Mouse (Mus musculus) midbrain, embryonic 16.5 days (tissue): ENCODE measurements around the gene Ramp2. TPM values are rescaled to one million over a fixed set of nuclear protein-coding genes. Genes with fewer than 3 reads are reported as not detected.
A peak's percentile ranks its signal among the peaks of the same experiment; 100 is the strongest.

Experiments used
- ATAC-seq: fragments of 200-750 bp; cut with Nextera tagmentation; 2 replicates; pipeline ENCODE4 v1.8.0; 2017; ENCODE audit warnings: moderate TSS enrichment
- H3K27ac ChIP-seq: fragments of 300-500 bp; sonication (generic); 2 replicates; pipeline ENCODE4 v1.5.1; 2014; ENCODE audit warnings: mild to moderate bottlenecking, low read length, mixed read lengths
- H3K27me3 ChIP-seq: fragments of 300-500 bp; sonication (generic); 2 replicates; pipeline ENCODE4 v1.6.1; 2014; ENCODE audit warnings: low read depth, low read length, mixed read lengths; ENCODE audit not compliant: control insufficient read depth, insufficient read depth
- H3K36me3 ChIP-seq: fragments of 300-500 bp; sonication (generic); 2 replicates; pipeline ENCODE4 v1.6.1; 2014; ENCODE audit warnings: mild to moderate bottlenecking, low read length, moderate library complexity, mixed read lengths; ENCODE audit not compliant: control insufficient read depth, insufficient read depth
- H3K4me1 ChIP-seq: fragments of 300-500 bp; sonication (generic); 2 replicates; pipeline ENCODE4 v1.6.1; 2014; ENCODE audit warnings: mild to moderate bottlenecking, low read length, mixed read lengths; ENCODE audit not compliant: control insufficient read depth, insufficient read depth
- H3K4me2 ChIP-seq: fragments of 300-500 bp; sonication (generic); 2 replicates; pipeline ENCODE4 v1.6.1; 2014; ENCODE audit warnings: mild to moderate bottlenecking, low read length, mixed read lengths
- H3K4me3 ChIP-seq: fragments of 300-500 bp; sonication (generic); 2 replicates; pipeline ENCODE4 v1.5.1; 2014; ENCODE audit warnings: low read depth, mild to moderate bottlenecking, low read length, moderate library complexity, mixed read lengths
- H3K9ac ChIP-seq: fragments of 300-500 bp; sonication (generic); 2 replicates; pipeline ENCODE4 v1.6.1; 2014; ENCODE audit warnings: low read depth, low read length, mixed read lengths
- H3K9me3 ChIP-seq: fragments of 300-500 bp; sonication (generic); replicated peaks from 2 replicates; pipeline ENCODE4 v1.6.1; 2014; ENCODE audit warnings: mild to moderate bottlenecking, low read length, mixed read lengths; ENCODE audit not compliant: control insufficient read depth, poor library complexity, severe bottlenecking
- WGBS: fragments of 180-500 bp; shearing (Covaris S2); extraction: QIAGEN DNeasy Blood & Tissue Kit; methylation state at CpG from one replicate; pipeline ENCODE4 v1.1.7; 2014; 5-methylcytosine and 5-hydroxymethylcytosine counted together
- polyA plus RNA-seq: library from polyadenylated mRNA; unstranded; fragments of >200 nt; fragmentation: Nextera tagmentation; extraction: Ambion mirVana; gene quantifications from 2 replicates; pipeline ENCODE4 v1.2.1, GENCODE M21; 2015

Gene Ramp2
- 79.5 and 83.8 TPM in 2 replicates for polyA plus RNA-seq

DNA sequence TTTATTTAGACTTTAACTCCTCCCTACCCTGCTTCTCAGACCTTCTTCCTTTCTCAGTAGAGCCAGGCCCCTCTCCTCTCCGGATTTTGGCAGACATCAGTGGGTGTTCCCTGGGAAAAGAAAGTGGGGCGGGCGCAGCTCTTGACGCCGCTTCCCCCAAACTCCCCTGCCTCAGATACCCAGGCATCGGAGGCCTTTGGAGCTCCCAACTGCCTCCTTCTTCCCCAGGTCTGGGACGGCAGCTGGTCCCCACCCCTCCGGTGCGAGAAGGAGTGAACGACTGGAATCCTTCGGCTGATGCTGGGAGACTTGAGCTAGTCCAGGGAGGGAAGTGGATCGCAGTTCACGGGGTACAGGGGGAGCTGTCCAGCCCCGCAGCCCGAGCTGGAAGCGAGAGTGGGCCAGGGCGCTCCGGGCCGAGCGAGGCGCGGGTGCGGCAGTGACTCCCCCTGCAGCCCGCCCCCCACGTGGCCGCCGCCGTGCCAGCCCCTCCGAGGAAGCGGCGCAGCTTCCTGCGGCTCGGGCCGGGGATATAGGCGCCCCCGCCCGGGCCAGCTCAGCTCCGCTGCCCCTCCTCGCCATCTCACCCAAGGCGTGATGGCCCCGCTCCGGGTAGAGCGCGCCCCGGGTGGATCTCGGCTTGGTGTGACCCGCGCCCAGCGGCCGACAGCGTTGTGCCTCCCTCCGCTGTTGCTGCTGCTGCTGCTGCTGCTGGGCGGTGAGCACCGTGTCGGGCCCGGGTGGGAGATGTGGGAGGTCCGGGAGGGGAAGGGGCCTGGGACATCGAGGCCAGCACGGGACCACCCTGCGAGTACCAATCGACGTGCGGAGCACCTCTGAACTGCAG lies at the start of gene Ramp2:
TSS of gene Ramp2 (plus strand) at position 174 of the 847 bp plus-strand sequence.
- Histone ChIP-seq H3K9ac (peak within 1 kb of the TSS; percentile 89), H3K4me3 (peak within 1 kb of the TSS; percentile 75), H3K4me2 (peak within 1 kb of the TSS; percentile 94), H3K36me3 (no peaks in the 10 kb centered on the region), H3K27me3 (peaks cover 24% of the 10 kb centered on the region), H3K27ac (peak within 1 kb of the TSS; percentile 42; the same call in 1 of the 2 replicates), H3K4me1 (peaks cover 4% of the 10 kb centered on the region), H3K9me3 (no peaks in the 10 kb centered on the region)
- ATAC-seq = peak; percentile 76
- WGBS = under 1% methylated on average over 54 of the region's 63 CpGs

DNA sequence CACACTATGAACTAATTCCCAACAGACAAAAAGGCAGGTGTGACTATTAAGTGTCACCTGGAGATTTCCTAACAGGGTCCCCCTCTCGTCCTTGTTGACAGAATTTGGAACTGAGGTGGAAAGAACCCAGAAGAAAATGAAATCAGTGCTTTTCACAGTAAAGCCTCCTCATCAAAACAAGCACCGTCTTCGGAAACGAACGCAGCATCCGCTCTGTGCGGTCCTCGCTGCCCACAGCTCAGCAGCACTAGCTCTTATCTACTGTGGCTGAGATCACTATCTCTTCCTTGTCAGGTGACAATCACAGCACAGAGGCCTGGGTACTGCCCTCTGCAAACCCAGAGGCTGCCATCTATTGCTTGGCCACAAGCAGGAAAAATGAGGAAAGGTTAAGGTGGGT lies 49.7 kb upstream of the Ramp2 start:
- 90% methylated on average over 8 of the region's 8 CpGs for WGBS
- Histone ChIP-seq H3K4me2 (no peak overlapping the region), H3K27ac (no peak overlapping the region), H3K4me3 (no peak overlapping the region), H3K9me3 (no peaks in the 10 kb centered on the region), H3K27me3 (no peaks in the 10 kb centered on the region), H3K4me1 (0 out of 2 replicates have a peak, but pooled peaks cover 3% of the 10 kb centered on the region), H3K9ac (no peak overlapping the region), H3K36me3 (peaks cover 8% of the 10 kb centered on the region; the same call in 1 of the 2 replicates)
- ATAC-seq = no peak

DNA sequence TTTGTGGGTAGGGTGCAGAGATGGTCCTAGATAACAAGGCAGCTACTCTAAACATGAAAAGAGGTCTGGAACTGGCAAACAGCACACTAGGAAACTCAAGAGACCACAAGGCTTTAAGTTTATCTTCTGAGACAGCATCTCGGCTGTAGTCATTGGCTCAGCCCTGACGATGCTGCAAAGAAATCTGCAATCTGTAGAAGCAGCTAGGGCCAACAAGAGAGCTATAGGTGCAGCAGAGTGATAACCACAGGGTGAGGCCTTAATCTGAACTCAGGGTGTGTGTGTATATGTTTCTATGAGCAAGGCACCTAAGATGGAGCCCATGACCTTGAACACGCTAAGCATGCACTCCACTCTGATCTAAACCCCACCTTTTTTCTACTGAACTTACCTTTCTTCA lies 46.3 kb upstream of the Ramp2 start:
- Histone ChIP-seq H3K4me2 (no peak overlapping the region), H3K36me3 (peaks cover 13% of the 10 kb centered on the region; the same call in 1 of the 2 replicates), H3K4me1 (0 out of 2 replicates have a peak, but pooled peaks cover 3% of the 10 kb centered on the region), H3K9me3 (no peaks in the 10 kb centered on the region), H3K27ac (no peak overlapping the region), H3K27me3 (no peaks in the 10 kb centered on the region), H3K4me3 (no peak overlapping the region), H3K9ac (no peak overlapping the region)
- 94% methylated on average over 3 of the region's 3 CpGs for WGBS
- ATAC-seq = no peak

DNA sequence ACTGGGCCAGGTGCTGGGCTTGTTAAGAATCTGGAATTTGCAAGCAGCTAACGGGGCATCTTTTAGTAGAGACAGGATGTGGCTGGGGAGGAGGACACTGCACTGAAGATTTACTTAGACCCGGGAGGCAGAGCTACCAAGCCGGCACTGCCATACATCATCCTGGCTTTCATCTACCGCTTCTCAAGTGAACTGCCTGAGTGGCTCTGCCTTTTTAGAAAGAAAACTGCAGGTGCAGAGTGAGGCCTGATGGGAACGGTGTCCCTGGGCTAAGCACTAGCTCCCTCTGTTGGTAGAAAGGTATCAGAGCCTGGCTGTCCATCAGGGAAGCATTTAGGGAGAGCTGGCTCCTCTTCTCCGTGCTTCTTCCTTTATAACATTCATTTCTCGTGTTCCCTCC lies 44.8 kb upstream of the Ramp2 start:
- 25% methylated on average over 7 of the region's 7 CpGs for WGBS
- Histone ChIP-seq H3K27me3 (no peaks in the 10 kb centered on the region), H3K4me1 (0 out of 2 replicates have a peak, but pooled peaks cover 3% of the 10 kb centered on the region), H3K4me3 (no peak overlapping the region), H3K36me3 (peaks cover 13% of the 10 kb centered on the region; the same call in 1 of the 2 replicates), H3K9me3 (no peaks in the 10 kb centered on the region), H3K4me2 (no peak overlapping the region), H3K9ac (peak overlapping the region; percentile 18; the same call in 1 of the 2 replicates), H3K27ac (no peak overlapping the region)
- no peak for ATAC-seq

DNA sequence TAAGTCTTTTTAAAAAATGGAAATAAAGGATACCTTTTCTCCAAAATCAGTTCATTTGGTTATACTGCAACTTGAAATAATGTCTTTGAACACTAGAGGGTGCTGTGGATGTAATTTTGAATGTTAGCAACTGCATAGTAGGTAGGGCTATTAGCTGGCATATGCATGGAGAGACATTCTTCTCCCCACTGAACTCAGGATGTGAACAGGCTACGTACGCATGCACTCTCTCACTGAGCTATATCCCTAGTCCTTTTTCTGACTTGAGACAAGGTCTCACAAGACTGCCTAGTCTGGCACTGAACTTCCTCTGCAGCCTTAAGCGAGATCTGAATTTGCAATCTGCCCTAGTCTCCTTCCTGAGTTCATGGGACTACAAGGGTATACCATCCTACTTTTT lies 33.9 kb upstream of the Ramp2 start:
- no peak overlapping the region for H3K27ac ChIP-seq
- H3K4me3 ChIP-seq = no peak overlapping the region
- H3K36me3 ChIP-seq = peaks cover 7% of the 10 kb centered on the region
- H3K4me1 ChIP-seq = no peaks in the 10 kb centered on the region
- WGBS = 42% methylated on average over 3 of the region's 3 CpGs
- ATAC-seq = no peak
- H3K9me3 ChIP-seq = no peaks in the 10 kb centered on the region
- H3K4me2 ChIP-seq = no peak overlapping the region
- no peaks in the 10 kb centered on the region for H3K27me3 ChIP-seq
- no peak overlapping the region for H3K9ac ChIP-seq

DNA sequence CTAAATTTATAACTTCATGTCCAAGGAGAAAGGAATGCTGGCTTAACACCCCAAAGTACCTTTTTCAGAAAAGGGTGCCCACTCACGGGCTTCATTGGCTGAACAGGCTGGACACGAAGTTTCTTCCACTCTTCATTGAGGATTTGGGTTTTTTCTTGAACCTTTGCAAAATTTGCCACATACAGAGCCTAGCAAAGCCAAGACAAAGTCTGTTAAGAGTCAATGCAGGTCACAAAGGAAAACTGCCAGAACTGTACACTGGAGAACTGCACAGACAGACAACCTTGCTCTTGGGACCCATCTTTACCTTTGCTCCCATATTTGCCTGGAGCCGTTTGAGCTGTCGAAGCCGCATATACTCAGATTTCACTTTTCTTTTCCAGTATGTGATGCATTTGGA lies 28.9 kb upstream of the Ramp2 start:
- H3K4me1 ChIP-seq = no peaks in the 10 kb centered on the region
- WGBS = 89% methylated on average over 5 of the region's 5 CpGs
- no peak overlapping the region for H3K4me3 ChIP-seq
- ATAC-seq = no peak
- no peaks in the 10 kb centered on the region for H3K27me3 ChIP-seq
- H3K27ac ChIP-seq = no peak overlapping the region
- no peak overlapping the region for H3K9ac ChIP-seq
- peaks cover 9% of the 10 kb centered on the region for H3K36me3 ChIP-seq
- H3K4me2 ChIP-seq = no peak overlapping the region
- no peaks in the 10 kb centered on the region for H3K9me3 ChIP-seq

DNA sequence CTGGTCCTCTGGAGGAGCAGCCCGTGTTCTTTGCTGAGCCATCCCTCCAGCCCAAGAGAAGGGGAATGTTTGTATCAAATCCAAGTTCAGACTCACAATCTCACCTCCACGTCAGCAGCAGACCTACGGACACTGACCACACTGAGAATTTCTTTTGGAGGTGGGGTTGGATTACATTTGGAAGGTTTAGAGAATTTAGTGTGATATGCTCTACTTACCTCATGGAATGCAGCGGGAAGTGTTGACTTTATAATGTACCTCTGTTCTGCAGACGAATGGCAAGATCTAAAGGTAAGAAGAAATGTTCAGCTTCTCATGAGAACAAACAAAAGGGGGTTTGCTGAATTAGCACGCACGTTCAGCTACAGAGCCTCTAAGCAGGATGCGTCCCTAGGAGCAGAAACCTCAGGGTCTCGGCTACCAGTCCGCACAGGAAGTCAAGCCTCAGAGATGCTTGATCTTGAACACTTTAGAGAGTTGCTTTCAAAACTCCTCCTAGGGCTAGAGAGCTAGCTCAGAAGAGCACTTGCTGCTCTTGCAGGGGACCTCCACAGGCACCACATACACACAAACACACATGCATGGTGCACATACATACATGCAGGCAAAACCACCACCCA lies 27.3 kb upstream of the Ramp2 start:
- Histone ChIP-seq H3K27ac (no peak overlapping the region), H3K36me3 (peaks cover 9% of the 10 kb centered on the region), H3K9ac (no peak overlapping the region), H3K4me3 (no peak overlapping the region), H3K4me1 (no peaks in the 10 kb centered on the region), H3K4me2 (no peak overlapping the region), H3K9me3 (no peaks in the 10 kb centered on the region), H3K27me3 (no peaks in the 10 kb centered on the region)
- WGBS = 84% methylated on average over 10 of the region's 10 CpGs
- ATAC-seq = no peak

DNA sequence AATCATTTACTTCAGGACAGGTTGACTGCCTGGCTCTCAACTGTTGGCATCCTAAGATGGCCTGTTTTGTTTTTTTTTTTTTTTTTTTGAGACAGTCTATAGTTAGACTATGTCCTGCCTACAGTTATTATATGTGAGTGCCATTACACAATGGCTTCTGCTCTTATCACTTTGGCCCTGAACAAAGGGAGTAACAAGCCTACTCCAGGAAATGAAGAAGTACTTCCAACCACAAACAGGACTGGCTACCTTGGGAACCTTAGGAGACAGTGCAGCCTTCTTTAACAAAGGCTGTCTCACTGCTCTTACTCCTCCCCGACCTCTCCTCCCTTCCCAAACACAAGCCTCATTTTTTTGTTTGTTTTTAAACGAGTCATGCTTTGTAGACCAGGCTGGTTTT lies 25.0 kb upstream of the Ramp2 start:
- Histone ChIP-seq H3K4me2 (no peak overlapping the region), H3K9ac (no peak overlapping the region), H3K27ac (no peak overlapping the region), H3K36me3 (peaks cover 9% of the 10 kb centered on the region), H3K9me3 (no peaks in the 10 kb centered on the region), H3K4me1 (peaks cover 5% of the 10 kb centered on the region; the same call in 1 of the 2 replicates), H3K4me3 (no peak overlapping the region), H3K27me3 (no peaks in the 10 kb centered on the region)
- 66% methylated on average over 2 of the region's 2 CpGs for WGBS
- ATAC-seq = no peak
